Mouse (Mus musculus): ENCODE measurements around the gene Nucb1. TPM values are rescaled to one million over a fixed set of nuclear protein-coding genes. Genes with fewer than 3 reads are reported as not detected.

Gene Nucb1
- polyA plus RNA-seq, 1 experiment from 2014 or later, result 140 TPM

DNA sequence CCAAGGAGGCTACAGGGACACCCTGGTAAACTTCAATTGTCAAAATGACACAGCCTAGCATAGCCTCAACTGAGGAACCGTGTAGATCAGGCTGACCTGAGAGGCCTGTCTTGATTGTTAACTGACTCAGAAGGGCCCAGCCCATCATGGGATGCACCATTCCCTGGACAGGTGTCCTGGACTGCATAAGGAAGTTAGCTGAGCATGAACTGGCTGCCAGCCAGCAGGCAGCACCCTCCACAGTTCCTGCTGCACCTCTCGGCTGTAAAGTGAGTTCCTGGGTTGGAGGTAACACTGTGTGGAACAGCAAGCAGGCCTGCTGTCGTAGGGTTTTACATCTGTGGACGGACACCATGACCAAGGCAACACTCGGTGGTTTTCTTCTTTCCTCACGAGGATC lies 2.6 kb downstream of the Nucb1 start:
- Histone ChIP-seq H3K9ac (replicated peaks) (no peak overlapping the region), H3K9me3 (replicated peaks) (no peaks in the 10 kb centered on the region), H3K4me1 (peaks cover 27% of the 10 kb centered on the region), H3K27ac (replicated peaks) (no peak overlapping the region), H3K4me3 (replicated peaks) (no peak overlapping the region), H3K36me3 (peaks cover 33% of the 10 kb centered on the region), H3K27me3 (replicated peaks) (no peaks in the 10 kb centered on the region), H3K4me2 (no peak overlapping the region)
- WGBS, result 88% methylated on average over 6 of the region's 6 CpGs
- ATAC-seq (ENCODE audit: low FRiP score), result no peak

DNA sequence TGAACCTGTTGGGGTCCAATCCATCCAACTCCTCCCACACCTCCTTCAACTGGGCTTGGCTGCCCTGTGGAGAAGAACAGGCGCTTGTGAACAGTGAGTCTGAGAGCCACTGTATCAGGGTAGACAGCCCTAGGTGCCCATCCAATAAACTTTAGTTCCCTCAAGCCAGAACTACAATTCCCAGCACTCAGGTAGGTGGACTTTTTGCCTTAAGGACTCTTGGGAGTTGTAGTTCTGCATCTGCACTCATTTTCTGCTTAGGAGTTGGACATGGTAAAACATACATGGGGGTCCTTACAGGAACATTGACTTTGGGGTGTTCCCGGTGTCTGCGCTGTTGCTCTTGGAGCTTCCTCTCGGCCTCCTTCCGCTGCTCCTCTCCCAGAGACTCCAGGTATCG lies 11.8 kb downstream of the Nucb1 start:
- Histone ChIP-seq H3K27me3 (replicated peaks) (no peaks in the 10 kb centered on the region), H3K9ac (replicated peaks) (no peak overlapping the region), H3K27ac (replicated peaks) (no peak overlapping the region), H3K36me3 (peaks cover 93% of the 10 kb centered on the region), H3K4me1 (peaks cover 3% of the 10 kb centered on the region; the same call in 1 of the 2 replicates), H3K4me2 (no peak overlapping the region), H3K4me3 (replicated peaks) (no peak overlapping the region), H3K9me3 (replicated peaks) (no peaks in the 10 kb centered on the region)
- ATAC-seq (ENCODE audit: low FRiP score), result no peak
- WGBS, result 95% methylated on average over 6 of the region's 6 CpGs

GRCm38 (mm10) chr7:45494548-45494947 lies 15.7 kb downstream of the Nucb1 start:
- 90% methylated on average over 9 of the region's 9 CpGs for WGBS
- Histone ChIP-seq H3K27ac (replicated peaks) (no peak overlapping the region), H3K9me3 (replicated peaks) (no peaks in the 10 kb centered on the region), H3K36me3 (peaks cover 72% of the 10 kb centered on the region), H3K4me2 (no peak overlapping the region), H3K27me3 (replicated peaks) (no peaks in the 10 kb centered on the region), H3K4me3 (replicated peaks) (no peak overlapping the region), H3K9ac (replicated peaks) (no peak overlapping the region), H3K4me1 (peaks cover 19% of the 10 kb centered on the region)
- ATAC-seq (ENCODE audit: low FRiP score), result no peak

DNA sequence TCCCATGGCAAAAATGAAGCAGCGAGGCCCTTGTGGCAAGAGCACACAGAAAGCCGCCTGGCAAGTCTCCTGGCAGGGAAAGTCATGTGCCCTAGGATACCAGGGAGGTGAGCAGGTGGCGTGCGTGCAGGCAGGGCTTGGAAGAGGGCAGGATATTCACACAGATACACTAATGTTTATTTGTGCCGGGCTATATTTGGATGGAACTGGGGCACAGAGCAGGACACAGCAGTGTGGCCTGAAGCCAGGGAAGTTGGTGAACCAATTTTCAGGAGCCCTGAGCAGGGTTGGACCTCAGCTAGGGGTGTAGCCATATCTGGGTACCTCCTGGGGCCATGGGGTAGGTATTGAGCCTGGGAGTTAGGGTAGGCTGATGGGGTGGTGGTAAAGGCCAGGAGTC lies 17.3 kb downstream of the Nucb1 start:
- no peaks in the 10 kb centered on the region for H3K9me3 ChIP-seq (replicated peaks)
- peaks cover 35% of the 10 kb centered on the region for H3K4me1 ChIP-seq
- WGBS, result 92% methylated on average over 5 of the region's 5 CpGs
- H3K27ac ChIP-seq (replicated peaks), result no peak overlapping the region
- no peaks in the 10 kb centered on the region for H3K27me3 ChIP-seq (replicated peaks)
- no peak for ATAC-seq (ENCODE audit: low FRiP score)
- no peak overlapping the region for H3K4me3 ChIP-seq (replicated peaks)
- H3K4me2 ChIP-seq, result no peak overlapping the region
- H3K9ac ChIP-seq (replicated peaks), result no peak overlapping the region
- H3K36me3 ChIP-seq, result peaks cover 56% of the 10 kb centered on the region

DNA sequence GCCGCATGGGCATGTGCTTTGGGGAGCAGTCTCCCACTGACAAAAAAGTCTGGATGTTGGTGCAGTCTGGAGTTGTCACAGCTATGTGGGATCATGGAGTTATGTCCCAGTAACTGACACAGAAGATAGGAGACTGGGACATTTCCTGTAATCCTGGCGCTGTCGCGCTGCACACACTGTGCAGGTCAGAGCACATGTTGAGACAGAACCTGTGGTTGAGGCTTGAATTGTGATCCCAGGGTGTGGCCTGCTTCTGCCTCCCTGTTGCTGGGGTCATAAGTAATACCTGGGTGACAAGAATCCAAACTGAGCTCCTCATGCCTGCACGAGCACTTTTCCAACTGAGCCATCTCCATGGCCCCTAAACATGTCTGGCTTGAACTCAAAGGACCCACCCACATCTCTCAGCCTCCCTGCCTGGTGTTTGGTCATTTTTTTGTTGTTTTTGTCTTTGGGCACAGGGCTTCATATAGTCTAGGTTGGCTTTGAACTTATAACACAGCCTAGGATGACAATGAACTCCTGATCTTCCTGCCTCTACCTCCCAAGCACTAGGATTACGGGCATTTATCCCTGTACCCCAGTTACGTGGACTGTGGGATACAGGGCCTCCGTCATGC lies 17.9 kb downstream of the Nucb1 start:
- no peak for ATAC-seq (ENCODE audit: low FRiP score)
- Histone ChIP-seq H3K27me3 (replicated peaks) (no peaks in the 10 kb centered on the region), H3K9ac (replicated peaks) (no peak overlapping the region), H3K4me3 (replicated peaks) (no peak overlapping the region), H3K4me1 (peaks cover 37% of the 10 kb centered on the region), H3K27ac (replicated peaks) (no peak overlapping the region), H3K4me2 (no peak overlapping the region), H3K36me3 (peaks cover 50% of the 10 kb centered on the region), H3K9me3 (replicated peaks) (no peaks in the 10 kb centered on the region)
- WGBS, result 96% methylated on average over 8 of the region's 8 CpGs

DNA sequence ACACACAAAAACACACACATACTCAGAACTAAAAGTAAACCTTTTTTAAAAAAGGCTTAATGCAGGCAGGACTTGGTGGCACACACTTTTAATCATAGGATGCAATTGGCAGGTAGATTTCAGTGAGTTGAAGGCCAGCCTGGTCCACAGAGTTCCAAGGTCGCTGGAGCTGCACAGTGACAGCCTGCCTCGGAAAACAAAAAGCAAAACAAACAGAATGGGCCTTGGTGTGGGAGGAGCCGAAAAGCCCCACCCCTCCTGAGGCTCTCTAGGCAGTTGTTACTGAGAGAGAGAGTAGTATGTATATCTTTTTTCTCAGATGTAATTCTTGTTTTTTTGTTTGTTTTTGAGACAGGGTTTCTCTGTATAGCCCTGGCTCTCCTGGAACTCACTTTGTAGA lies 18.9 kb downstream of the Nucb1 start:
- H3K4me2 ChIP-seq, result no peak overlapping the region
- H3K4me3 ChIP-seq (replicated peaks), result no peak overlapping the region
- ATAC-seq (ENCODE audit: low FRiP score), result no peak
- WGBS, result 12% methylated on average over 3 of the region's 3 CpGs
- no peaks in the 10 kb centered on the region for H3K27me3 ChIP-seq (replicated peaks)
- no peaks in the 10 kb centered on the region for H3K9me3 ChIP-seq (replicated peaks)
- H3K36me3 ChIP-seq, result peaks cover 39% of the 10 kb centered on the region
- 0 out of 2 replicates have a peak overlapping the region, but pooled peaks have one; percentile 1 for H3K27ac ChIP-seq (replicated peaks)
- no peak overlapping the region for H3K9ac ChIP-seq (replicated peaks)
- peaks cover 37% of the 10 kb centered on the region for H3K4me1 ChIP-seq

- Histone ChIP-seq H3K9me3 (replicated peaks) (no peaks in the 10 kb centered on the region), H3K4me1 (peaks cover 37% of the 10 kb centered on the region), H3K9ac (replicated peaks) (no peak overlapping the region), H3K36me3 (peaks cover 35% of the 10 kb centered on the region), H3K27ac (replicated peaks) (0 out of 2 replicates have a peak overlapping the region, but pooled peaks have one; percentile 1), H3K27me3 (replicated peaks) (no peaks in the 10 kb centered on the region), H3K4me2 (no peak overlapping the region), H3K4me3 (replicated peaks) (no peak overlapping the region)
- WGBS, result 25% methylated on average over 9 of the region's 9 CpGs
- ATAC-seq (ENCODE audit: low FRiP score), result no peak
These were observed 19.4 kb downstream of the Nucb1 start for GRCm38 (mm10) chr7:45490822-45491221.

DNA sequence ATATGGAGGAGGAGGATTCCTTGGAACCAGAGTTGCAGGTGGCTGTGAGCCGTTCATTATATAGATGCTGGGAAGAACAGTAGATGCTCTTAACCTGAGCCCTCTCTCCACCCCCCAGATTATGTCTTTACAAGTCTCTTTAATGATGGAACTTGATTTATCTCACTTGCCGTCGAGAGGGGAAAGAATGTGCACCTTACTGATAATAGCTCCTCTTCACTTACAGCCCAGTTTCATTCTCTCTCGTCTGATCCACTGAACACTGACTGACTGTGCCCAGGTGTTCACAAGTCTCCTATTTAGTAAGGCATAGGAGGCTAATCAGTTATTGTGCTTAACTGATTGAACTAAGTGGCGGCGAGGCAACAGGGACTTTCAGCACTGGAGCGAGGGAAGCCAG lies 20.6 kb downstream of the Nucb1 start:
- no peak overlapping the region for H3K27ac ChIP-seq (replicated peaks)
- H3K9ac ChIP-seq (replicated peaks), result no peak overlapping the region
- H3K4me3 ChIP-seq (replicated peaks), result no peak overlapping the region
- H3K9me3 ChIP-seq (replicated peaks), result no peaks in the 10 kb centered on the region
- H3K36me3 ChIP-seq, result peaks cover 23% of the 10 kb centered on the region
- no peak for ATAC-seq (ENCODE audit: low FRiP score)
- peaks cover 37% of the 10 kb centered on the region for H3K4me1 ChIP-seq
- no peak overlapping the region for H3K4me2 ChIP-seq
- no peaks in the 10 kb centered on the region for H3K27me3 ChIP-seq (replicated peaks)
- WGBS, result 63% methylated on average over 7 of the region's 7 CpGs

GRCm38 (mm10) chr7:45488293-45489204 lies 21.7 kb downstream of the Nucb1 start, which contains the start of gene Dhdh:
Gene Dhdh (minus strand): TSS chr7:45488805.
- Histone ChIP-seq H3K4me1 (peaks cover 37% of the 10 kb centered on the region), H3K4me3 (replicated peaks) (peak within 1 kb of the TSS; percentile 40), H3K27me3 (replicated peaks) (no peaks in the 10 kb centered on the region), H3K9me3 (replicated peaks) (no peaks in the 10 kb centered on the region), H3K27ac (replicated peaks) (peak within 1 kb of the TSS; percentile 83), H3K9ac (replicated peaks) (peak within 1 kb of the TSS; percentile 24), H3K36me3 (peaks cover 13% of the 10 kb centered on the region), H3K4me2 (peak within 1 kb of the TSS; percentile 62)
- 8% methylated on average over 38 of the region's 38 CpGs for WGBS
- ATAC-seq (ENCODE audit: low FRiP score), result peak; percentile 74

GRCm38 (mm10) chr7:45487861-45488292 lies 22.3 kb downstream of the Nucb1 start:
- Histone ChIP-seq H3K27ac (replicated peaks) (peak overlapping the region; percentile 83), H3K9ac (replicated peaks) (peak overlapping the region; percentile 24; the same call in 1 of the 2 replicates), H3K4me2 (peak overlapping the region; percentile 62), H3K36me3 (peaks cover 6% of the 10 kb centered on the region), H3K27me3 (replicated peaks) (no peaks in the 10 kb centered on the region), H3K4me3 (replicated peaks) (peak overlapping the region; percentile 40), H3K4me1 (peaks cover 37% of the 10 kb centered on the region), H3K9me3 (replicated peaks) (no peaks in the 10 kb centered on the region)
- ATAC-seq (ENCODE audit: low FRiP score), result peak; percentile 68
- 27% methylated on average over 11 of the region's 11 CpGs for WGBS

GRCm38 (mm10) chr7:45486761-45487415 lies 23.3 kb downstream of the Nucb1 start, which contains the start of gene Gm45808:
Gene Gm45808 (minus strand): TSS chr7:45486811.
- Histone ChIP-seq H3K4me1 (peaks cover 37% of the 10 kb centered on the region), H3K9ac (replicated peaks) (no peak within 1 kb of the TSS), H3K4me3 (replicated peaks) (no peak within 1 kb of the TSS), H3K4me2 (no peak within 1 kb of the TSS), H3K36me3 (0 out of 2 replicates have a peak, but pooled peaks cover 2% of the 10 kb centered on the region), H3K27ac (replicated peaks) (peak within 1 kb of the TSS; percentile 83; the same call in 1 of the 2 replicates), H3K9me3 (replicated peaks) (no peaks in the 10 kb centered on the region), H3K27me3 (replicated peaks) (no peaks in the 10 kb centered on the region)
- WGBS, result 83% methylated on average over 12 of the region's 12 CpGs
- no peak for ATAC-seq (ENCODE audit: low FRiP score)

Measured in neural tube, embryonic 15.5 days (tissue).